Mouse (Mus musculus) heart, adult 9 months (tissue): Measurements from ENCODE around the gene Jak1.

Experiments
- DNase-seq, 2 experiments: peaks; one replicate each; pipeline ENCODE4 v3.0.0; 2022; ENCODE audit warnings: low spot score in 2 of 2

Gene Jak1

GRCm38 (mm10) chr4:101239313-101240162 is 25.5 kb downstream of the Jak1 start:
- no peak for DNase-seq

- DNase-seq = no peak
Observed at GRCm38 (mm10) chr4:101238589-101238988, 26.5 kb downstream of the Jak1 start.

- DNase-seq = peak in 1 of 2 experiments; percentile 38
Observed at GRCm38 (mm10) chr4:101236797-101237196, 28.3 kb downstream of the Jak1 start.

GRCm38 (mm10) chr4:101235964-101236363 is 29.1 kb downstream of the Jak1 start:
- DNase-seq = no peak

GRCm38 (mm10) chr4:101234753-101235152 is 30.3 kb downstream of the Jak1 start:
- no peak for DNase-seq

- DNase-seq = peak; percentile 78 to 84
Observed at GRCm38 (mm10) chr4:101234332-101234731, 30.8 kb downstream of the Jak1 start.

GRCm38 (mm10) chr4:101230621-101231020 is 34.5 kb downstream of the Jak1 start:
- DNase-seq = no peak

GRCm38 (mm10) chr4:101227398-101227797 is 37.7 kb downstream of the Jak1 start:
- no peak for DNase-seq

- no peak for DNase-seq
Observed at GRCm38 (mm10) chr4:101225984-101226383, 39.1 kb downstream of the Jak1 start.

- no peak for DNase-seq
Observed at GRCm38 (mm10) chr4:101220946-101221345, 44.1 kb downstream of the Jak1 start.

- no peak for DNase-seq
Observed at GRCm38 (mm10) chr4:101219839-101220238, 45.2 kb downstream of the Jak1 start.

- DNase-seq = no peak
Observed at GRCm38 (mm10) chr4:101217026-101217540, 48.0 kb downstream of the Jak1 start.

GRCm38 (mm10) chr4:101216286-101216685 is 48.8 kb downstream of the Jak1 start:
- no peak for DNase-seq

GRCm38 (mm10) chr4:101213477-101213876 is 51.6 kb downstream of the Jak1 start:
- DNase-seq = no peak

- no peak for DNase-seq
Observed at GRCm38 (mm10) chr4:101207492-101207891, 57.6 kb downstream of the Jak1 start.

- DNase-seq = no peak
Observed at GRCm38 (mm10) chr4:101203518-101203917, 61.6 kb downstream of the Jak1 start.

- DNase-seq = no peak
Observed at GRCm38 (mm10) chr4:101202626-101203025, 62.5 kb downstream of the Jak1 start.

GRCm38 (mm10) chr4:101199433-101200081 is 65.5 kb downstream of the Jak1 start:
- DNase-seq = no peak

GRCm38 (mm10) chr4:101198333-101198732 is 66.7 kb downstream of the Jak1 start:
- DNase-seq = peak; percentile 81 to 85

- DNase-seq = no peak
Observed at GRCm38 (mm10) chr4:101197421-101198170, 67.5 kb downstream of the Jak1 start.

GRCm38 (mm10) chr4:101196407-101196806 is 68.7 kb downstream of the Jak1 start:
- no peak for DNase-seq

GRCm38 (mm10) chr4:101194170-101194569 is 70.9 kb downstream of the Jak1 start:
- no peak for DNase-seq
